Mouse (Mus musculus) kidney, adult 11 months (tissue): ENCODE data around the gene Adamts16.

Experiments used
- DNase-seq: peaks from one replicate; pipeline ENCODE4 v3.0.0; 2022

The Adamts16 gene

DNA sequence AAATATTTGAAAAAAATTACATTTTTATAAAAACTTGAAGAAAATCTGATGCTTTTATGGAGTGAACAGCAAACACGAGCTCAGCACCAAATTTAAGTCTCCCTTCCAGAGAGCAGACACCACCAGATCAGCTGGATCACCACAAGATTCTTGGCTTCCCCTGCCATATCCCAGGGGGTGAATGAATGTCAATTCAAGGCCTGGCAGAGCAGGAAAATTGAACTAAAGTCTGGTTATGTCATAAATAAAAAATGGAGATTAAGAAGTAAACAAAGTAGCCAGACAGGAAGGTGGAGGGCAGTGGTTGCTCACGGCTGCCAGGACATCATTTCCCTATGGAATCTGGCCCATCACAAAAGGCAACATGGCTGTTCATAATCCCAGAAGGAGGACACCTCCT lies 80.3 kb downstream of the Adamts16 start:
- no peak for DNase-seq

DNA sequence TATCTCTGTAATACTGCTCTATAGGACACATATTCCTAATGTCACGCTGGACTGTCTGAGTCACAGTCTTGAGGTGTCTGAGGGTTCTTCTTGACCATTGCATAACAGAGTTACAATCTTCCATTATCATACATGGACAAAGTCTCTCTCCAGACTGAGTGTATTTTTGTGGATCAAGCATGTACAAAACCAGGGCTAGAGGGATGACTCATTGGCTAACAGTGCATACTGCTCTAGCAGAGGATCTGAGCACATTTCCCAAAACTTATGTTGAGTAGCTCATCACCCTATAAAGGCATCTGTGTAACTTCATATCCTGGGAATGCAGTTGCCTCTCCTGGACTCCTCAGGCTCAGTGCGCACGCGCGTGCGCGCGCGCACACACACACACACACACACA lies 81.4 kb downstream of the Adamts16 start:
- DNase-seq = no peak

DNA sequence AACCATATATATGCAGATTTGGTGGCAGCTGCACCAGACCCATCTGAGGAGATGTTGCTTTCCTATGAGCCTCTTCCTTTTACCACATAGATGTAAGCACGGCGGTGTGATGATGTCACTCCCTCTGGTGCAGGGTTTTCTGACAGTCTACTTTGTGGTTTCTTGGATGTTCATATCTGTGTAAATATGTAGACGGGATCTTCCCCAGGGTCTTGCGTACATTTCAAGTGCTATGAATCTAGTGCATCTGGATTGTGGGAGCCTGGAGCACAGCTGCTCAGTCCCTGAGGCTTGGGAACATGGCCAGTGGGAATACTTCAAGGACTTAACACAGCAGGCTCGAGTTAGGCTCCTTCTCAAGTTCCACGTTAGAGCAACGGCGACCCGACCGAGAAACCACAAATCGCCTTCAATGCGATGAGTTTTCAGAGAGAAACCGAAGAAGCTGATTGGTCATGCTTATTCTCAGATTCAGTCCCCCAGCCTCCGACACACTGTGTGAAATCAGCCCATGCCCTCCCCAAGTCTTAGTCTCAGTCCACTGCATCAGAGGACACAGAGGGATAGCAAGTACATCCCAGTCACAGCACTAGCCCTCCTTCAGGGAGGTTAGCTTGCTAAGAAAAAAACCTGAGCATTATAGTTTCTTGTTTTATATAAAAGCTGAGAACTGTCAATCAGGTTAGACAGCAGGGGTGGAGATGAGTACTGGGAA lies 95.2 kb downstream of the Adamts16 start:
- no peak for DNase-seq

DNA sequence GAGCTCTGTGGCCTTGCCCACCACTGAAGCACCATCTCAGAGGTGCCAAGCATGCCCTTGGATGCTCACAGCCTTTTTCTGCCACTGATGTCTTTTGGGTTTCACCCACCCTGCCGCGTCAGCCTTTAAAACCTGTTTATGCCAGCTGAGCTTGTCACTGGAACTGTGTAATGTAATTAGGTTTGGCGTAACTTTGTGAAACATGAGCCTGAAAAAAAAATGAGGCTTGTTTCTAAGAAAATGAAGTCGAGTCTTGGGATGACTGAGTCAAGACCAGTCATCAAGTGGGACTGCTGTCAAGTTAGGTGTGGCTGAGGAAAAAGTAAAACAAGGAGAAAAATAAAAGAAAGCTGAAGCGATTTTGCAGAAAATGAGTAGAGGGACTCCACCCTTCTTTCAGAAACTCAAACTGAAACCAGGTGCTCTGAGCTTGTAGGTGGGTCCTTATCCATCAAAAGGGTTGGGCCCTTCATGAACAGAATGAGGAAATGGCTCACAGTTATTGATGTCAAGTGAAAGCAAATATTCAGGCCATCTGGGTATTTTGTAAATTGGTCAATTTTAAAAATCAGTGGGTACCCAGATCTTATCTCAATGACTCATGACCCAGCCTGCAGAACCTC lies 97.1 kb downstream of the Adamts16 start:
- no peak for DNase-seq

DNA sequence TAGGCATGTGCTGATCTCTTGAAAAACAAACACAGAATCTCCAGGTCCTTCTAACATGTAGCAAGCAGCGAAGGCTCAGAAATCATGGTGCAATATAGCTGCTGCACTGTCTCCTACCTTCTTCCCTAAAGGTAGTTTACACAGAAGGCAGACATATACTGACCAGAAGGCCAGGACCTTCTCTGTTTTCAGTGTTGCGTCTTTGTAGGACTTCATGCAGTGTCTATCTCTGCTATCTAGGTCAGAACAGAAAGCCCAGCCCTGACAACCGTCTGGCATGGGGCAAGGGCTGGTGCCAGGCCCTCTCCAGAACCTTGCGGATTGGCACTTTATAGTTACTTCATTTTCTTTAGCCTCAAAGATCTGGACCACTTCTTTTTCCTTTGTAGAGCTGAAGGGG lies 98.9 kb downstream of the Adamts16 start:
- DNase-seq = no peak

DNA sequence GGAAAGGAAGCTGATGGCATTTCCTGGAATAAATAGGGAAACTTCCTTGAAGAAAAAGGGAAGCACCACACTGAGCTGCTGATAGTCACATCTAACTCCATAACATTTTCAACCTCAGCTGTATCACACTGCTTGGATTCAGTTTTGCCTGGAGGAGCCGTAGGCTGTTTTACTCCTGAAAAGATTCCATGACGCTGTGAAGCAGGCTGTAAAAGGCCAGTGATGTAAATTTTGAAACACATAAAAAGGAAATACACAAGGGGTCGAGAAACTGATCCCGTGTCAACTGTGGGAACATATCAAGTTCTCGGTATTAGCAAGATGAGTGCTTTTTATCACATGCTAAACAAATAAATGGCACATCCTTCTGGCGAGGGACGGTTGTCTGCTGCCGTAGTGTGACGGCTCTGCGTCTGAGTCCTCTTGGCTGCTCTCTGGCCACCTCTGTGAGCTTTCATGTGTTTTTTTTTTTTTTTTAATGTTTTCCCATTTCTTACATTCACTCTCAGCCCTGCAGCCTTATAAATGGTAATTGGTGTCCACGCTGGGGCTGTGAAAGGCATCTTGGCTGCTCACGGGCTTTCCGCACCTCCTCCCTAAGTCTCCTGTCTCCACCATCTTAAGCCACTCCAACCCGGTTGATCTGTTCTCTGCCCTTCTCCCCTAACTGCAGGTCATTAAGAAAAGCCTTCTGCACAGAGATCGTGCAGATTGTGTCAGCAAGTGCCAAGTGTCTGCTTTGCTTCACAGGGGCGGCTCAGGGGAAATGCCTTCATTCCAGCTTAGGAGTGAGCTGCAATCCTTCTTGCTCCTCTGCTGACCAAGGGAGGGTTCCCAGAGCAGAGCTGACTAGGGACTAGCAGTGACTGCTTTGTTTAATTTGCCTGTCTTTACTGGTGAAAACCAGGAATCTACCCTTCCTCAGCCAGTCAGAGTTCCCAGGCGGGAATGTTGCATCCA lies 101.0 kb downstream of the Adamts16 start:
- DNase-seq = no peak

DNA sequence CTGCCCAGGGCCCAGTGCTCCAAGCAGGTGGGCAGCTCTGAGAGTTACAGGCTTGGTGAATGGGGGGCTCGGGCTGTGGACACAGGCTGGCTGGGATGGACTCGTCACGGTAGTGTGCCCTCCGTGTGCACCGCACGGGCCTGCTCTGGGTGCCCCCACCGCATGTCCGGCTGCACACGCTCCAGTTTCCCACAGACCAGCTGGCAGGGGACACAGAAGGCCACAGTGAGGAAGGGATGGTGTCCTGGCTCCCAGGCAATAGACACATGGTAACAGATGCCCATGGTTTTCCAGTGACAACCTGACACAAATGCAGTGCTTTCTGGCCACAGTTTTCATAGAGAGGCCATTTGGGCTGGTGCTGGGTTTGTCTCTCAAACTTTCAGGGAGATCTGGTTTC lies 102.8 kb downstream of the Adamts16 start:
- DNase-seq = no peak

DNA sequence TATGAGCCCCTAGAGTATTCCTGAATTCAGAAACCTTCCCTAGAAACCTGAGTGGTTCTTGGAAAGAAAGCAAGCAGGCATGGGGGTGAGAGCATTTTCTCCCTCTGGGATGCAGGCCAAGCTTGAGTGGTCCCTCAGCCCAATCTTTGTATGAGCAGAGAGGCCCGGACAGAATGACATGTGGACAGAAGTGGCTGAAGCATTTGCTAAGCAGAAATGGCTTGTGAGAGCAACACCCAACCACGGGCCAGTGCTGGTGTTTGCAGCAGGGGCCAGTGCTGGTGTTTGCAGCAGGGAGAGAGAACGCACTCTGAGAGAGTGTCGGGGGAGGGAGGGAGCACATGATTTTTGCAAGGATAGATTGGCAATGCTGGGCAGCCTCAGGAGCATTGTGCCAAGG lies 105.2 kb downstream of the Adamts16 start:
- DNase-seq = no peak

DNA sequence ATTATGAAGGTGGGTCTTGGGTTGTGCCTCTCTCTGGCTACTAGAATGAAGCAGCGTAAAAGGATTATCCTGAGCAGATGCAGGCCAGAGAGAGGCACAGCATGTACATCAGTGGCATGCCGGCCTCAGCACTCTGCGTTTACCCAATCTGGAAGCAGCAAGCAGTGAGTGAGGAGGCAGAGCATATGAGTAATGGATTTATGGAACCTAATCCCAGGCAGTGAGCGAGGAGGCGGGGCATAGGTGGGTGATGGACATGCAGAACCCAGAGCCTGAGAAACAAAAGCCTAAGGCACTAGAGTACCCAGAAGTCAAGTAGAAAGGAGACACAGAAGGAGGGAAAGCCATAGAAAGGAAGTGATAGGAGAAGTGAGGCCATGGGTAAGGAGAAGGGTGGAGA lies 107.0 kb downstream of the Adamts16 start:
- no peak for DNase-seq

DNA sequence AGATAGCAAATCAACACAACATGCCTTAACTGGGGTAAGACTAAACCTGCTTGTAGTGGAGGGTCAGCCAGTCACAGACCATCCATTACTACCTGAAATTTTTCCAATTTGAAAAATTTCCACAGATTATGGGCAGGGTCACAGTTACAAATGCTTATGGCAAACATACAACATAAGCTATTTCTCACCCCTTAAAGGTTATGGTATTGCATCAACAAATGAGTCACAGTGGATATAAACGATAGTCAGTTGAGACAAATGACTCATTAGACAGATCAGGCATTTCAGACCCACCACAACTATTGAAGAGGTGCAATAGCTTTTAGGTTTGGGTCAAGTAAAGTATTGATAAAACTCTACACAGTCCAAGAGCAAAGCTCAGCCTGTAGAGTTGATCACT lies 107.7 kb downstream of the Adamts16 start:
- no peak for DNase-seq

DNA sequence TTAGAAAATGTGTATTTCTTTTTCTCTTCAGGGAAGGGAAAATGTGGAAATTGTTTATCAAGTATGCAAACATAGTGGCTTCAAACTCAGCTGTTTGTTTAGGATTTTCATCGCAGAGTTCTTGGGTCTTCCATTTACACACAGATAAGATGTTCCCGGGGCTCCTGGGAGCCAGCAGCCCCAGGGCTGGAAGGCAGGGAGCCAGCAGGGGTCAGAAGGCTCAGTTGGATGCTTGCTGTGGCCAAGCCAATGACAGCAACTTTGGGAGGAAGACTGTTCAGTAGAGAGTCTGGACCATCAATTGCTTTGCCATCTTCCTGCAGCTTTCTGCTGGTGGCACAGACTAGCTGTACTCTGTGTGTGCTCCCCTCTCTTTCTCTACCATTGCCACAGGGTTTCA lies 108.4 kb downstream of the Adamts16 start:
- DNase-seq = no peak

DNA sequence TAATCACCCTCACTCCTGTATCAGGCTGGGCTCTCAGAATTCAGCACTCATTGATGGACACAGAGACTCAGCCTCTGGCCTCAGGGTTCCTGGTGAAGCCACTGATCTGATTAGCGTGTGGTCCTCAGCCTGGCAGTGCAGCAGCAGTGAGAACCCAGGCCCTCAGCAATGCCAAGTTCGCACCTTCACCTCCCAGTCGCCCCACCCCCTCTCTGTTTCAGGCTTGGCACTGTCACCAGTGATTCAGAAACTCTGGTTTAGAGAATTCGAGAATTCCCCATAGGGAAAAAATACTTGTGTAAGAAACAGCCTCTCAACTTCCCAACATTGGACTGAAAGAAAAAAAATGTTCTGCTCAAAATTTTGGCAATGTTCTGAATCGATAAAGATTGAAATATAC lies 108.8 kb downstream of the Adamts16 start:
- DNase-seq = no peak

DNA sequence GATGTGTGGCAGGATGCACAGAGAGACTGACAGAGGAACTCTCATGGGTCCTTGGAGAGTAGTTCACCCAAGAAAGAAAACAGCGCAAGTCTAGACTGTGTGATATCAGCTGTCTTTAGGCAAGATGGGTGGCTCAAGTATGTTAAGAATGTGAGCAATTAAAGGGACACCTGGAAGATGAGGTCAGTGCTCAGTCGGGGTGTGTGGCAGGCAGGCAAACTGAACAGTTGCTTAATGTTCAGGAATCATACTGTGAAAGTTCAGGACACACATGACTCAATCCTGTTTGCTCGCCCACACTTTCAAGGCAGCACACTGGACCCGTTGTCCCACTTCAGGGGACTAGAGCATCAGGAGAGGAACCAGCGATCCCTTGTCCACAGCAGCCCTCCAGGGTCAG lies 110.3 kb downstream of the Adamts16 start:
- no peak for DNase-seq

DNA sequence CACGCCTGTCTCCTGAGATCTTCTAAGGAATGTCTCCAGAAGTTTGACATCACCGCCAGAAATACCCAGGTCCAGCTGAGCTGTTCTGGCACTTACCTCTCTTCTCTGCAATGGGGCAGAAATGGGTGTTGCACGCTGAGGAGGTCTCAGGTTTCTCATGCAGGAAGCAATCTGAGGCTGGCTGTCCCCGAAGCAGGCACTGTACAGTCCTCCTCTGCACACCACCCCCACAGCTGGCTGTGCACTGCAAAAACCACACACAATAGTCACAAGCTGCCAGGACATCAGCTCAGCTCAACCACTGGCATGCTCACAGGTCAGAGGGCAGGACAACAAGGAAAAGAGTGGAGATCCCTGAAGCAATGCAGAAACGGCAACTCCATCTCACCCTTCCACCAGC lies 111.6 kb downstream of the Adamts16 start:
- DNase-seq = no peak

DNA sequence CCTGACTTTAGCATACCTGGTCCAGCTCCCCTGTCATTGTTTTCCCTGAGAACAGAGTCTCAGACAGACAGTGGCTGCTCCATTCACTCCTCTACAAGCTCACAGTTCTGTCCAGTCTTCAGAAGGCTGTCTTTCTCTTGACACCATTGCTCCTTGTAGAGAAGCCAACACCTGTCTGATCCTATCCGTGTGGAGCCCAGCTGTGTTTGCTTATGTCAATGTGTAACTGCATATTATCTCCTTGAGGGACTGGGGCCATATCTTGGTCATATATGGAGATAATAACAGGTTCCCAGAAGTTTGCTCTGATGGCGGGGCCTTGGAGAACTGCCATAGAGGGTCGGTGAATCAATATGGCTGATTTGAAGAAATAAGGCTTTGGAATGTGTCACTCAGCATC lies 115.4 kb downstream of the Adamts16 start:
- no peak for DNase-seq

DNA sequence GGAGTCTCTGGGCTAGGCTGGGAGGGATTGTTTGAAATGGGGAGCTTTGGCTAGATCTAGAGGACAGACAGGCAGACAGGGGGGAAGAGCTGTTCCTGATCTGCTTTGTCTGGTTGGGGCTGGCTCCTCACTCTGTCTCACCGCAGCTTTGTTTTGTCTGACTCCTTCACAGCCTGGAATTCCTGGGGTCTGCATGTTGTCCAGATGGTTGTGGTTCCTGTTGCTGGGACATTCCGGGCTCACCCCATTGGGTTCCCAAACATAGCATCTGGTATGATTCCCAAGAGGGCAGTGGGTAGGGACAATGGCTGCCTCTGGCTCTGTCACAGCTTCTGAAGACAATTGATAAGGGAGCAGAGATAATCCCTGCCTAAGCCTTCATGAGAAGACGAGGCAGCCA lies 117.0 kb downstream of the Adamts16 start:
- no peak for DNase-seq

DNA sequence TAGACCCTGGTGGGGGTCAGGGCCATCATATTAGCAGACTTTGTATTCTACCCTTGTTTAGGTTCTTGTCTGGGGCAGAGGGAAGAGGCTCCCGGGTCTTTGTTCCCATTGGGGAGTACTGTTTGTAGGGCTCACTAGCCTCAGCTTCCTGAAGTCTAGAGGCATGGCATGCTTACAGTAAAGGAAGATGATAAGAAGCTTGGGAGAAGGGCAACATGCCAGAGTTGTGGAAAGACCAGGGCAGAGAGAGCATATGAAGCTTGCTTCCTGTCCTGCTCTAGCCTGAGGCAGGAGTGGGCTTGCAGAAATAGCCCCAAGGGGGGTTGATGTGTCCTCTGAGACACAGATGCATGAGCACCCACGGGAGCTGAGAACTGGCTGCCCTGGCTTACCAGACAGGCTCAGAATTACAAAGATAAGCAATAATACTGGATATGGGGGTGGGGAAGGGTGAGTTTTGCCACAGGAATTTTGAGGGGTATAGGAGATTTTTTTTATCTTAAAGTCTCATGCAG lies 117.4 kb downstream of the Adamts16 start:
- no peak for DNase-seq

DNA sequence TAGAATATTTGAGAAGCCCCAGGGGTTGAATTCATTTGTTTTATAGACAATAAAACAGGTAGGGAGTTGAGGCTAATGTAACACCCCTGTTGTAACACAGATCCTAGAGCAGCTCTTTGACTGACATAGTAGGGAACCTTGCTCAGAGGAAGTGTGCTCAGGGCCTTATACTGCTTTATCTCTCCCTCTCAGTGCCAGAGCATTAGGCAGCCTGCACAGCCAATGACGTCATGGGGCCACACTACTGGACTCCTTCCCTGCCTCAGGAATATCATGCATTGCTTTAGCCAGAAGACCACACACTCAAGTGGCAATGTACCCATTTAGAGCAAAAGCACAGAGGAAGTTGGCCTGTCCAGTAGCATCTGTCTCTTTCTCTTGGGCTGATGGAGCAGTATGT lies 121.6 kb downstream of the Adamts16 start:
- DNase-seq = no peak

DNA sequence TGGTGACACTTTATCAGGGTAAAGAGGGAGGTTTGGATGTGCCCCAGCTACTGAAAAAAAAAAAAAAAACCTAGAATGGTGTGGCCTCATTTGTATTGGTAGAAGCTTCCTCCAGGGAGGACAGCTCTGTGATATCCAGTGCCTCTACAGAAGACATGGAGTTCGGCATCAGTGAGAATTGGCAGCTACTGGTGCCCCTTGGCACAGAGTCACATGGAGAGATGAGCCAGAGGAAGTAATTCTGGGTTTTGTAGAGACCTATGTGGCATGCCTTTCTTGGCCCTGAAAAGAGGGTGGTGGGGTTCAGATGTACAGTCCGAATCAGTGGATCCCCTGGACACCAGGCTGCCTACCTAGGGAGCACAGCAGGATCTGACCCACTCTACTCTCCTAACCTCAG lies 122.8 kb downstream of the Adamts16 start:
- no peak for DNase-seq

DNA sequence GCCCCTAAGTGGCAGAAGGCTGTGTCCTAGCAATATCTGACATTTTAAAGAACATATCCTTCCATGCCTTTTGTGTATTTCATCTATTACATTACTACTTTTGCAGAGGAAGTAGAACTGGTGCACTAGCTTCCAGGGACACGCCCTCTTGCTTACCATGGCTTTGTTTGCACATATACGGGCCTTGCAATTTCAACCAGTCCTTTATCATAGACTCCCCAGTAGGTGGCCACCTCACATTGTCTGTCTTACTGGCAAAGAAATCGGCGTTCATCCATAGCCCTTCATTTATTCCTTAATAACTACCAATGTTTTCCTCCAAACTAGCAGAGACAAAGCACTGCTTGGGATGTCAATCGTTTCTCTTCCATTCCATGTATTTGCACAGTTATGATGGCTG lies 125.6 kb downstream of the Adamts16 start:
- no peak for DNase-seq

DNA sequence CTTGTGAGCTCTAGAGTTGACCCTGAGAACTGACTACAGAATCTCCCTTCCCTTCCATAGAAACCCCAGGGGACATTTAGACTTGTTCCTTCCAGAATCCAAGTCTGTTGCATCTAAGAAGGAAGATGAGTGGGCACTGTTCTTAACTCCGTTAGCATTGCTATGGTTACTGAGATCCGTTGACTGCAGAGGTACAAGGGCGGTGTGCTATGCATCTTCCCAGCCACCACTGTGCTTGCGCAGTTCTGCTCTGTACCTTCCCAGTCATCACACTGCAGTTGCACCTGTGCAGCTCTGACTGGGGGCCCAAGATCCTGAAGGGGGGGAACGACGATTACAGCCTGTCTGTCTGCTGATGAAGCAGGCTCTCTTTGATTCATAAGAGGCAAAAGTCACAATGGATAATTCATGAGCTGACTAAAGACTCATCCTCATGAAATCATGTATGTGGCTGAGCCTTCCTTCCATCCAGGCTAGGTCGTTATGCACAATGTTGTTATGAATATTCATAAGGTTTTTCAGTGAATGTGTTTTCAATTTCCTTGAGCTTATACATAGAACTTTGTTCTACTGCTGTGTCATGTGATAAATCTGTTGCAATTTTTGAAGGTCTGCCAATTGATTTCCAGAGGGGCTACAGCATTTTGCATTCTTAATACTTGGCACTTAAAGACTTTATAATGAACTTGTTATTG lies 127.4 kb downstream of the Adamts16 start:
- no peak for DNase-seq

DNA sequence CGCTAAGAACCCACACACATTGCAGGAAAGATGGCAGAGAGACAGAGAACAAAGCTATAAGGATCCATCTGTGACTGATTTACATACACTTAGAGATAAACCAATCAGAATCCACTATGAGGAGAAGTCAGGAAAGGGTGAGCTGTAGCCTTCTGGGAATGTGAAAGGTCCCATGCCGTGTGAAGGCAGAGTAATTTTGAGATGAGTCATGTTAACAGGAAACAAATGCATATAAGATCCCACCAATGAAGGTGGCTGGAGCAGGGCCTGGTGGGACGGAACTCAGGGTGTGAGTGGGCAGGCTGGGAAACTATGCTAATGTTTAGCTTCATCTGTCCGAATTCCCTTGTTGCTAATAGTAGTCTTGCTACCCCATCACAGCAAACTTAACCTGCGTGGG lies 128.3 kb downstream of the Adamts16 start:
- no peak for DNase-seq
